Mouse (Mus musculus): ENCODE data around the gene Blvrb. TPM values are rescaled to one million over a fixed set of nuclear protein-coding genes. Genes with fewer than 3 reads are reported as not detected.
"Not testable (repeated sequence)": the region's sequence is repeated elsewhere in the genome, so short reads cannot be mapped to it uniquely, and the experiment has no call there.

The Blvrb gene
- polyA plus RNA-seq, 1 experiment from 2014 or later, result 48.3 TPM

DNA sequence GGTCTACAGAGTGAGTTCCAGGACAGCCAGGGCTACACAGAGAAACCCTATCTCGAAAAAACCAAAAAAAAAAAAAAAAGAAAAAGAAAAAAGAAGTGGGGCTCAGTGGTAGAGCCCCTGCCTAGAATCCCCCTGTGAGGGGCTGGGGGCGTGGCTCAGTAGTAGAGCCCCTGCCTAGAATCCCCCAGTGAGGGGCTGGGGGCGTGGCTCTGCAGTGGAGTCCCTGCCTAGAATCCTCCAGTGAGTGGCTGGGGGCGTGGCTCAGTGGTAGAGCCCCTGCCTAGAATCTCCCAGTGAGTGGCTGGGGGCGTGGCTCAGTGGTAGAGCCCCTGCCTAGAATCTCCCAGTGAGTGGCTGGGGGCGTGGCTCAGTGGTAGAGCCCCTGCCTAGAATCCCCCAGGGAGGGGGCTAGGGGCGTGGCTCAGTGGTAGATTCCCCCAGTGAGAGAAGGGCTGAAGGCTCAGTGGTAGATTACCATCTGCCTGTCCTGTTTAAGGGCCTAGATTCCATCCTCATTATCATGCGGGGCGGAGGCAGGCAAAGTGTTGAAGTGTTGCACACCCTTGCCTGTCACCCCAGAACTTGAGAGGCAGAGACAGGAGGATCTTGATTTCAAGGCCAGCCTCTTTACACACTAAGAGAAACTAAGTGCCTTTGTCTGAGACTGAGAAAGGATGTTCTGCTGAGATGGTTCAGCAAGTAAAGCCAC is 47.0 kb downstream of the Blvrb start:
- not testable (repeated sequence) for H3K4me3 ChIP-seq (ENCODE audit: low read length); H3K9ac ChIP-seq (ENCODE audit: low read length); H3K27me3 ChIP-seq (ENCODE audit: control insufficient read depth, insufficient read depth, low read length); H3K36me3 ChIP-seq (ENCODE audit: control insufficient read depth, insufficient read depth); ATAC-seq (replicated peaks; ENCODE audit: extremely low read depth, insufficient read depth, low FRiP score); H3K9me3 ChIP-seq (replicated peaks; ENCODE audit: control insufficient read depth, low read length); H3K4me2 ChIP-seq (ENCODE audit: low read depth, low read length); H3K27ac ChIP-seq (ENCODE audit: low read length)
- H3K4me1 ChIP-seq (ENCODE audit: control insufficient read depth, insufficient read depth, low read length), result peaks cover 30% of the 10 kb centered on the region
- 90% methylated on average over 9 of the region's 9 CpGs for WGBS

- no peak within 1 kb of the TSS for H3K4me3 ChIP-seq (ENCODE audit: low read length)
- no peaks in the 10 kb centered on the region for H3K27me3 ChIP-seq (ENCODE audit: control insufficient read depth, insufficient read depth, low read length)
- ATAC-seq (replicated peaks; ENCODE audit: extremely low read depth, insufficient read depth, low FRiP score), result no peak
- H3K9me3 ChIP-seq (replicated peaks; ENCODE audit: control insufficient read depth, low read length), result no peaks in the 10 kb centered on the region
- H3K27ac ChIP-seq (ENCODE audit: low read length), result no peak within 1 kb of the TSS
- no peaks in the 10 kb centered on the region for H3K36me3 ChIP-seq (ENCODE audit: control insufficient read depth, insufficient read depth)
- H3K4me2 ChIP-seq (ENCODE audit: low read depth, low read length), result no peak within 1 kb of the TSS
- peaks cover 10% of the 10 kb centered on the region for H3K4me1 ChIP-seq (ENCODE audit: control insufficient read depth, insufficient read depth, low read length)
- no peak within 1 kb of the TSS for H3K9ac ChIP-seq (ENCODE audit: low read length)
- WGBS, result 56% methylated on average over 3 of the region's 3 CpGs
These were observed 51.3 kb downstream of the Blvrb start, which contains the start of gene Prx for GRCm38 (mm10) chr7:27499036-27499435. Gene Prx, plus strand, starts transcription at chr7:27499324.

- 36% methylated on average over 4 of the region's 4 CpGs for WGBS
- peak; percentile 65 for ATAC-seq (replicated peaks; ENCODE audit: extremely low read depth, insufficient read depth, low FRiP score)
- peaks cover 15% of the 10 kb centered on the region for H3K4me1 ChIP-seq (ENCODE audit: control insufficient read depth, insufficient read depth, low read length)
These were observed 53.8 kb downstream of the Blvrb start for GRCm38 (mm10) chr7:27501620-27502019.

DNA sequence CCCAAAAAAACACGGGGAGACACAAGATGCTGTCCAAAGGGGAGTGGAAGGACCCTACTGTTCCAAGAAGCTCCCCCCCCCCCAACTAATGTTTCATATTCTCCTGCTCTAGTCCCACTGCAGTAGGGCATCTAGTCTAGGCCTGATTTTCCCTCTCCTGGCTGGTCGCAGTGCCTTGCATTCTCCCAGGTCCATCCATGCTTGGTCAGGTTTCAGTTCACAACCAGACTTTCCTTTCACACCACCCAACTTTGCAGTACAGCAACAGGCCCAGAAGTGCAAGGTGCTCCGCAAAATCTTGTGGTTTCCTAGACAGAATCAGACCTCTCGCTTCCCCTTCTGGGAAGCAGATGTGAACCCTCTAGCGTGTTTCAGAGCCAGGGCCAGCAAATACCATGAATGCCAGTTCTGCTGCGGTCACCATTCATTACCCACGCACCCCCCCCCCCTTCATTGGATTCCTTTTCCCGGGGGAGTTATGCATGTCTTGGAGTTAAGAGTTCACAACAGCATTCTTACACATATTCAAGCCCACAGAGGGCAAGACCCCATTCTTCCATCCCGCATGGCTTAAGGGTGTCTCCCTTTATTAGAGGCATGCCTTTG is 59.1 kb downstream of the Blvrb start:
- peaks cover 17% of the 10 kb centered on the region for H3K4me1 ChIP-seq (ENCODE audit: control insufficient read depth, insufficient read depth, low read length)
- H3K27me3 ChIP-seq (ENCODE audit: control insufficient read depth, insufficient read depth, low read length), result no peaks in the 10 kb centered on the region
- H3K4me3 ChIP-seq (ENCODE audit: low read length), result peak overlapping the region; percentile 77
- WGBS, result 27% methylated on average over 9 of the region's 9 CpGs
- ATAC-seq (replicated peaks; ENCODE audit: extremely low read depth, insufficient read depth, low FRiP score), result no peak
- H3K9ac ChIP-seq (ENCODE audit: low read length), result peak overlapping the region; percentile 79
- peak overlapping the region; percentile 80 for H3K4me2 ChIP-seq (ENCODE audit: low read depth, low read length)
- H3K27ac ChIP-seq (ENCODE audit: low read length), result peak overlapping the region; percentile 100
- no peaks in the 10 kb centered on the region for H3K36me3 ChIP-seq (ENCODE audit: control insufficient read depth, insufficient read depth)
- no peaks in the 10 kb centered on the region for H3K9me3 ChIP-seq (replicated peaks; ENCODE audit: control insufficient read depth, low read length)

More at GRCm38 (mm10) chr7:27501620-27502019, 53.8 kb downstream of the Blvrb start:
- Histone ChIP-seq H3K9me3 (replicated peaks; ENCODE audit: control insufficient read depth, low read length) (no peaks in the 10 kb centered on the region), H3K4me2 (ENCODE audit: low read depth, low read length) (no peak overlapping the region), H3K27ac (ENCODE audit: low read length) (peak overlapping the region; percentile 73), H3K27me3 (ENCODE audit: control insufficient read depth, insufficient read depth, low read length) (no peaks in the 10 kb centered on the region), H3K9ac (ENCODE audit: low read length) (peak overlapping the region; percentile 30; the same call in 1 of the 2 replicates), H3K4me3 (ENCODE audit: low read length) (no peak overlapping the region), H3K36me3 (ENCODE audit: control insufficient read depth, insufficient read depth) (no peaks in the 10 kb centered on the region)

GRCm38 (mm10) chr7:27507711-27508647 is 60.2 kb downstream of the Blvrb start:
- H3K9ac ChIP-seq (ENCODE audit: low read length), result peak overlapping the region; percentile 79
- H3K4me1 ChIP-seq (ENCODE audit: control insufficient read depth, insufficient read depth, low read length), result peaks cover 17% of the 10 kb centered on the region
- peak overlapping the region; percentile 80 for H3K4me2 ChIP-seq (ENCODE audit: low read depth, low read length)
- peak overlapping the region; percentile 100 for H3K27ac ChIP-seq (ENCODE audit: low read length)
- no peaks in the 10 kb centered on the region for H3K27me3 ChIP-seq (ENCODE audit: control insufficient read depth, insufficient read depth, low read length)
- H3K4me3 ChIP-seq (ENCODE audit: low read length), result peak overlapping the region; percentile 77
- peak; percentile 93 for ATAC-seq (replicated peaks; ENCODE audit: extremely low read depth, insufficient read depth, low FRiP score)
- H3K9me3 ChIP-seq (replicated peaks; ENCODE audit: control insufficient read depth, low read length), result no peaks in the 10 kb centered on the region
- under 1% methylated on average over 54 of the region's 54 CpGs for WGBS
- no peaks in the 10 kb centered on the region for H3K36me3 ChIP-seq (ENCODE audit: control insufficient read depth, insufficient read depth)

- 19% methylated on average over 6 of the region's 6 CpGs for WGBS
- H3K4me2 ChIP-seq (ENCODE audit: low read depth, low read length), result peak overlapping the region; percentile 80
- peak; percentile 63 for ATAC-seq (replicated peaks; ENCODE audit: extremely low read depth, insufficient read depth, low FRiP score)
These were observed 60.8 kb downstream of the Blvrb start for GRCm38 (mm10) chr7:27508648-27509005.

DNA sequence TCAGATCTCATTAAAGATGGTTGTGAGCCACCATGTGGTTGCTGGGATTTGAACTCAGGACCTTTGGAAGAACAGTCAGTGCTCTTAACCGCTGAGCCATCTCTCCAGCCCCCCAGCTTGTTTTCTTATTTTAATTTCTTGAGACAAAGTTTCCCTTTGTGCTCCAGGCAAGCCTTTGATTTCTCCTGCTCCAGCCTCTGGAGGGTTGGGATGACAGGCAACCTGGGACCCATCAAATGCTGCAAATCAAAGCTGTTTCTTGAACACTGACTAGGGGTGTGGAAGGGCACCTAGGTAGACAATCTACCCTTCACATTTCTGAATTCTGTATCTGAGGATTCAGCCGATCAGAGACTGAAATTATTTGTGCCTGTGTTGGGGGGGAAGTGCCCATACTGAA is 63.0 kb downstream of the Blvrb start:
- no peak for ATAC-seq (replicated peaks; ENCODE audit: extremely low read depth, insufficient read depth, low FRiP score)

More at GRCm38 (mm10) chr7:27508648-27509005, 60.8 kb downstream of the Blvrb start:
- Histone ChIP-seq H3K27ac (ENCODE audit: low read length) (peak overlapping the region; percentile 100), H3K4me1 (ENCODE audit: control insufficient read depth, insufficient read depth, low read length) (peaks cover 17% of the 10 kb centered on the region), H3K9ac (ENCODE audit: low read length) (0 out of 2 replicates have a peak overlapping the region, but pooled peaks have one; percentile 23), H3K4me3 (ENCODE audit: low read length) (peak overlapping the region; percentile 77), H3K36me3 (ENCODE audit: control insufficient read depth, insufficient read depth) (no peaks in the 10 kb centered on the region), H3K9me3 (replicated peaks; ENCODE audit: control insufficient read depth, low read length) (no peaks in the 10 kb centered on the region), H3K27me3 (ENCODE audit: control insufficient read depth, insufficient read depth, low read length) (no peaks in the 10 kb centered on the region)

DNA sequence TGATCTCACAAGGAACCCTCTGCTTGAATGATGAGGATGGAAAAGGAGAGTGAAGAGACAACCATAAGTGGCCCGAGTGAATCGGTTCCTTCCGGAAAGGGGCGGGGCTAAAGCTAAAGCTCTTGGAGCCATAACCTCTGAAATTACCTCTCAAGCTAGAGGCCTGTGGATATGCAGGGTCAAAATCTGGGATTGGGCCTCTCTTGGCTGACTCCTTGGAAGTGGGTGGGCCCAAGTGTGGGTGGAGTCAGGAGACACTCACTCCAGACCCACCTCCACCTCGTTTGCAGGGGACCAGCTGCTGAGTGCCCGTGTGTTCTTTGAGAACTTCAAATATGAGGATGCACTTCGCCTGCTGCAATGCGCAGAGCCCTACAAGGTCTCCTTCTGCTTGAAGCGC is 67.2 kb downstream of the Blvrb start:
- 73% methylated on average over 9 of the region's 9 CpGs for WGBS
- no peak for ATAC-seq (replicated peaks; ENCODE audit: extremely low read depth, insufficient read depth, low FRiP score)
- no peaks in the 10 kb centered on the region for H3K4me1 ChIP-seq (ENCODE audit: control insufficient read depth, insufficient read depth, low read length)

More for the DNA sequence above, 63.0 kb downstream of the Blvrb start:
- Histone ChIP-seq H3K4me3 (ENCODE audit: low read length) (no peak overlapping the region), H3K4me1 (ENCODE audit: control insufficient read depth, insufficient read depth, low read length) (peaks cover 17% of the 10 kb centered on the region), H3K27ac (ENCODE audit: low read length) (no peak overlapping the region), H3K27me3 (ENCODE audit: control insufficient read depth, insufficient read depth, low read length) (no peaks in the 10 kb centered on the region), H3K9me3 (replicated peaks; ENCODE audit: control insufficient read depth, low read length) (no peaks in the 10 kb centered on the region), H3K4me2 (ENCODE audit: low read depth, low read length) (no peak overlapping the region), H3K36me3 (ENCODE audit: control insufficient read depth, insufficient read depth) (no peaks in the 10 kb centered on the region), H3K9ac (ENCODE audit: low read length) (no peak overlapping the region)
- WGBS, result 90% methylated on average over 2 of the region's 2 CpGs

More for the DNA sequence above, 67.2 kb downstream of the Blvrb start:
- Histone ChIP-seq H3K4me2 (ENCODE audit: low read depth, low read length) (no peak overlapping the region), H3K27me3 (ENCODE audit: control insufficient read depth, insufficient read depth, low read length) (no peaks in the 10 kb centered on the region), H3K9me3 (replicated peaks; ENCODE audit: control insufficient read depth, low read length) (no peaks in the 10 kb centered on the region), H3K36me3 (ENCODE audit: control insufficient read depth, insufficient read depth) (no peaks in the 10 kb centered on the region), H3K27ac (ENCODE audit: low read length) (no peak overlapping the region), H3K9ac (ENCODE audit: low read length) (no peak overlapping the region), H3K4me3 (ENCODE audit: low read length) (no peak overlapping the region)

Measured in heart, embryonic 16.5 days (tissue).